Mouse (Mus musculus) neural tube, embryonic 13.5 days (tissue): ENCODE measurements around the gene Usp8. TPM values are rescaled to one million over a fixed set of nuclear protein-coding genes. Genes with fewer than 3 reads are reported as not detected.

ENCODE experiments used
- ATAC-seq: fragments of 200-750 bp; cut with Nextera tagmentation; 2 replicates; pipeline ENCODE4 v1.8.0; 2017; ENCODE audit warnings: low read depth, mild to moderate bottlenecking, moderate TSS enrichment, moderate library complexity
- H3K27ac ChIP-seq: fragments of 300-500 bp; sonication (generic); replicated peaks from 2 replicates; pipeline ENCODE4 v1.5.1; 2015; ENCODE audit warnings: moderate library complexity, mild to moderate bottlenecking, inconsistent platforms
- H3K27me3 ChIP-seq: fragments of 300-500 bp; sonication (generic); 2 replicates; pipeline ENCODE4 v1.6.1; 2015; ENCODE audit warnings: mild to moderate bottlenecking, inconsistent platforms
- H3K36me3 ChIP-seq: fragments of 300-500 bp; sonication (generic); 2 replicates; pipeline ENCODE4 v1.6.1; 2015; ENCODE audit warnings: mild to moderate bottlenecking, inconsistent platforms
- H3K4me1 ChIP-seq: fragments of 300-500 bp; sonication (generic); replicated peaks from 2 replicates; pipeline ENCODE4 v1.6.1; 2015; ENCODE audit warnings: inconsistent platforms
- H3K4me2 ChIP-seq: fragments of 300-500 bp; sonication (generic); 2 replicates; pipeline ENCODE4 v1.6.1; 2015; ENCODE audit warnings: inconsistent platforms, mild to moderate bottlenecking, moderate library complexity
- H3K4me3 ChIP-seq: fragments of 300-500 bp; sonication (generic); 2 replicates; pipeline ENCODE4 v1.5.1; 2015; ENCODE audit warnings: mild to moderate bottlenecking, inconsistent platforms
- H3K9ac ChIP-seq: fragments of 300-500 bp; sonication (generic); 2 replicates; pipeline ENCODE4 v1.6.1; 2015; ENCODE audit warnings: moderate library complexity, mild to moderate bottlenecking, inconsistent platforms
- H3K9me3 ChIP-seq: fragments of 300-500 bp; sonication (generic); 2 replicates; pipeline ENCODE4 v1.6.1; 2016; ENCODE audit warnings: inconsistent platforms
- WGBS: fragments of 180-500 bp; shearing (Covaris S2); methylation state at CpG from one replicate; pipeline ENCODE4 v1.1.7; 2015; 5-methylcytosine and 5-hydroxymethylcytosine counted together
- polyA plus RNA-seq: library from polyadenylated mRNA; unstranded; fragments of >200 nt; fragmentation: Nextera tagmentation; extraction: Ambion mirVana; gene quantifications from 2 replicates; pipeline ENCODE4 v1.2.1, GENCODE M21; 2015

The Usp8 gene
- polyA plus RNA-seq, 1 experiment from 2014 or later: 31.5 TPM

- WGBS: 94% methylated on average over 7 of the region's 7 CpGs
- no peak overlapping the region for H3K4me2 ChIP-seq
- H3K4me3 ChIP-seq: no peak overlapping the region
- peaks cover 96% of the 10 kb centered on the region for H3K36me3 ChIP-seq
- no peak overlapping the region for H3K27ac ChIP-seq
- no peaks in the 10 kb centered on the region for H3K9me3 ChIP-seq
- H3K4me1 ChIP-seq: no peaks in the 10 kb centered on the region
- no peak for ATAC-seq
- no peak overlapping the region for H3K9ac ChIP-seq
- no peaks in the 10 kb centered on the region for H3K27me3 ChIP-seq
Observed at GRCm38 (mm10) chr2:126759351-126759750, 52.2 kb downstream of the Usp8 start.

- peak; percentile 86 for ATAC-seq
- Histone ChIP-seq H3K4me1 (peaks cover 12% of the 10 kb centered on the region; the same call in 1 of the 2 replicates), H3K27ac (no peak overlapping the region), H3K36me3 (peaks cover 33% of the 10 kb centered on the region), H3K9ac (no peak overlapping the region), H3K27me3 (no peaks in the 10 kb centered on the region), H3K4me3 (no peak overlapping the region), H3K9me3 (no peaks in the 10 kb centered on the region), H3K4me2 (no peak overlapping the region)
- WGBS: 26% methylated on average over 11 of the region's 11 CpGs
Observed at GRCm38 (mm10) chr2:126765867-126766582, 58.9 kb downstream of the Usp8 start.

DNA sequence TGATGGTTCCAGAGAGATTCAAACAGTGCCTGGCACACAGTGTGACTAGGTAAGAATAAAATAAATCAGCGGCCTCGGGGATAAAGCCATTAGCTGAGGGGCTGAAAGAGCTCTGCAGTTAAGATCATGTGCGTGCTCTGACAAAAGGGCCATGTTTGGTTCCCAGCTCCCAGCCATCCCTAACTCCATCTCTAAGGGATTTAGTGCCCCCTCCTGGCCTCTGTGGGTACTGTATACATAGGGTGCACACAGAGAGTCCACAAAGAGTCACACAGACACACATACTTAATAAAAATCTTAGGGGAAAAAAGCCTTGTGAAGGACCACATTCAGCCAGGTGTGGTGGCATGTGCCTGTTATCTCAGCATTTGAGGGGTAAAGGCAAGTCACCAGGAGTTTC is 60.5 kb downstream of the Usp8 start:
- H3K9me3 ChIP-seq: no peaks in the 10 kb centered on the region
- H3K36me3 ChIP-seq: peaks cover 17% of the 10 kb centered on the region
- WGBS: 97% methylated on average over 3 of the region's 3 CpGs
- ATAC-seq: no peak
- no peak overlapping the region for H3K27ac ChIP-seq
- H3K4me1 ChIP-seq: peaks cover 12% of the 10 kb centered on the region; the same call in 1 of the 2 replicates
- H3K4me3 ChIP-seq: no peak overlapping the region
- H3K27me3 ChIP-seq: no peaks in the 10 kb centered on the region
- no peak overlapping the region for H3K4me2 ChIP-seq
- H3K9ac ChIP-seq: no peak overlapping the region

DNA sequence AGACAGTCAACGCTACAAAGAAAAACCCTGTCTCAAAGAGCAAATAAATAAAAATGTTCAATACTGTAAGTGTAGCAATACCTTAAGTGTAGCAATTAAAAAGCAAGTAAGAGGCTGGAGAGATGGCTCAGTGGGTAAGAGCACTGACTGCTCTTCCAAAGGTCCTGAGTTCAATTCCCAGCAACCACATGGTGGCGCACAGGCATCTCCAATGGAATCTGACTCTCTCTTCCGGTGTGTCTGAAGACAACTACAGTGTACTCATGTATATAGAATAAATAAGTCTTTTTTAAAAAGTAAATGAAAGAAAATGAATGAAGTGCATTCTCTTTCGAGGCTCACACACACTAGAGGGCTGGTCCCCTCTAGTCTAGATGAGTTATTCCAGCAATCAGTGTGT is 61.1 kb downstream of the Usp8 start:
- H3K4me3 ChIP-seq: no peak overlapping the region
- peaks cover 12% of the 10 kb centered on the region; the same call in 1 of the 2 replicates for H3K4me1 ChIP-seq
- no peak overlapping the region for H3K4me2 ChIP-seq
- no peaks in the 10 kb centered on the region for H3K27me3 ChIP-seq
- no peak for ATAC-seq
- H3K9me3 ChIP-seq: no peaks in the 10 kb centered on the region
- no peak overlapping the region for H3K27ac ChIP-seq
- 73% methylated on average over 4 of the region's 4 CpGs for WGBS
- H3K36me3 ChIP-seq: peaks cover 11% of the 10 kb centered on the region
- H3K9ac ChIP-seq: no peak overlapping the region

- Histone ChIP-seq H3K4me3 (no peak overlapping the region), H3K9ac (no peak overlapping the region), H3K4me2 (no peak overlapping the region), H3K36me3 (no peaks in the 10 kb centered on the region), H3K9me3 (no peaks in the 10 kb centered on the region), H3K27ac (no peak overlapping the region), H3K4me1 (peaks cover 12% of the 10 kb centered on the region; the same call in 1 of the 2 replicates), H3K27me3 (no peaks in the 10 kb centered on the region)
- 73% methylated on average over 19 of the region's 19 CpGs for WGBS
- ATAC-seq: no peak
Observed at GRCm38 (mm10) chr2:126769431-126770181, 62.5 kb downstream of the Usp8 start.

GRCm38 (mm10) chr2:126772217-126772616 is 65.1 kb downstream of the Usp8 start:
- no peak for ATAC-seq

GRCm38 (mm10) chr2:126775951-126776350 is 68.8 kb downstream of the Usp8 start:
- 70% methylated on average over 4 of the region's 4 CpGs for WGBS
- no peak overlapping the region for H3K4me3 ChIP-seq
- no peaks in the 10 kb centered on the region for H3K9me3 ChIP-seq
- no peaks in the 10 kb centered on the region for H3K36me3 ChIP-seq
- H3K27me3 ChIP-seq: no peaks in the 10 kb centered on the region
- H3K4me2 ChIP-seq: no peak overlapping the region
- no peak for ATAC-seq
- no peak overlapping the region for H3K9ac ChIP-seq
- no peaks in the 10 kb centered on the region for H3K4me1 ChIP-seq
- no peak overlapping the region for H3K27ac ChIP-seq

More at GRCm38 (mm10) chr2:126772217-126772616, 65.1 kb downstream of the Usp8 start:
- H3K4me3 ChIP-seq: no peak overlapping the region
- H3K4me2 ChIP-seq: no peak overlapping the region
- no peaks in the 10 kb centered on the region for H3K36me3 ChIP-seq
- H3K9me3 ChIP-seq: no peaks in the 10 kb centered on the region
- 93% methylated on average over 5 of the region's 5 CpGs for WGBS
- H3K27ac ChIP-seq: no peak overlapping the region
- no peaks in the 10 kb centered on the region for H3K27me3 ChIP-seq
- H3K9ac ChIP-seq: no peak overlapping the region
- no peaks in the 10 kb centered on the region for H3K4me1 ChIP-seq

- Histone ChIP-seq H3K27me3 (no peaks in the 10 kb centered on the region), H3K36me3 (no peaks in the 10 kb centered on the region), H3K4me2 (no peak overlapping the region), H3K9ac (no peak overlapping the region), H3K27ac (no peak overlapping the region), H3K4me3 (no peak overlapping the region), H3K4me1 (no peaks in the 10 kb centered on the region), H3K9me3 (no peaks in the 10 kb centered on the region)
- 75% methylated on average over 1 of the region's 1 CpGs for WGBS
- no peak for ATAC-seq
Observed at GRCm38 (mm10) chr2:126776416-126776815, 69.3 kb downstream of the Usp8 start.

GRCm38 (mm10) chr2:126778806-126779205 is 71.7 kb downstream of the Usp8 start:
- H3K27ac ChIP-seq: no peak overlapping the region
- no peak overlapping the region for H3K9ac ChIP-seq
- no peaks in the 10 kb centered on the region for H3K27me3 ChIP-seq
- H3K4me2 ChIP-seq: no peak overlapping the region
- no peak for ATAC-seq
- 88% methylated on average over 4 of the region's 4 CpGs for WGBS
- no peaks in the 10 kb centered on the region for H3K9me3 ChIP-seq
- no peaks in the 10 kb centered on the region for H3K4me1 ChIP-seq
- H3K36me3 ChIP-seq: no peaks in the 10 kb centered on the region
- H3K4me3 ChIP-seq: no peak overlapping the region

GRCm38 (mm10) chr2:126780286-126780685 is 73.2 kb downstream of the Usp8 start:
- H3K4me3 ChIP-seq: no peak overlapping the region
- no peaks in the 10 kb centered on the region for H3K36me3 ChIP-seq
- no peak overlapping the region for H3K9ac ChIP-seq
- no peaks in the 10 kb centered on the region for H3K4me1 ChIP-seq
- H3K4me2 ChIP-seq: no peak overlapping the region
- no peaks in the 10 kb centered on the region for H3K9me3 ChIP-seq
- no peak overlapping the region for H3K27ac ChIP-seq
- H3K27me3 ChIP-seq: no peaks in the 10 kb centered on the region
- WGBS: 88% methylated on average over 10 of the region's 10 CpGs
- ATAC-seq: no peak

DNA sequence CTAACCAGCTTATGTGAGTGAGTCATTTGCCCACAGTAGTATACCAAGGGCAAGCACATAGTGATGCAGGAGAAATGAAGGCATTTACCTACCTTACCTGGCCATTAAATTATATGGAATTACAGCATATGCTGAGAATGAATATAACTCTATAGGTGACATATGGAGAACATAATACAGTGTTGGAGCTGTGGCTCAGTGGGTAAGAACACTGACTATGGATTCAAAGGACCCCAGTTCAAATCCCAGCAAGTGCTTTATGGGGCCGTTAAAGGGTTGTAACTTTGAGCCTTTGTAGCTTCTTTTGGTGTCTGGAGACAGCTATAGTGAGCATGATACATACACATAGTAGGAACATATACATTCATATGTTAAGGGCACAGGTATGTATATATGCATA is 74.3 kb downstream of the Usp8 start:
- Histone ChIP-seq H3K36me3 (no peaks in the 10 kb centered on the region), H3K27me3 (no peaks in the 10 kb centered on the region), H3K9ac (no peak overlapping the region), H3K27ac (no peak overlapping the region), H3K4me2 (no peak overlapping the region), H3K4me3 (no peak overlapping the region), H3K4me1 (no peaks in the 10 kb centered on the region), H3K9me3 (no peaks in the 10 kb centered on the region)
- WGBS: 80% methylated on average over 1 of the region's 1 CpGs
- no peak for ATAC-seq

GRCm38 (mm10) chr2:126782433-126782832 is 75.3 kb downstream of the Usp8 start:
- H3K27ac ChIP-seq: no peak overlapping the region
- WGBS: 80% methylated on average over 3 of the region's 3 CpGs
- no peak for ATAC-seq

More at GRCm38 (mm10) chr2:126782433-126782832, 75.3 kb downstream of the Usp8 start:
- Histone ChIP-seq H3K36me3 (no peaks in the 10 kb centered on the region), H3K27me3 (no peaks in the 10 kb centered on the region), H3K4me3 (no peak overlapping the region), H3K9ac (no peak overlapping the region), H3K4me2 (no peak overlapping the region), H3K9me3 (no peaks in the 10 kb centered on the region), H3K4me1 (no peaks in the 10 kb centered on the region)
